Mouse (Mus musculus) embryonic fibroblast, embryonic 13.5 days (primary cell): Measurements from ENCODE around the gene Pdgfb. TPM values are rescaled to one million over a fixed set of nuclear protein-coding genes. Genes with fewer than 3 reads are reported as not detected.

Experiments used
- H3K27ac ChIP-seq: 2 replicates; pipeline ENCODE4 v1.5.1; 2012; ENCODE audit warnings: low read length, control low read depth, inconsistent platforms; ENCODE audit not compliant: insufficient read depth
- H3K4me1 ChIP-seq: 2 replicates; pipeline ENCODE4 v1.6.1; 2011; ENCODE audit warnings: low read length; ENCODE audit not compliant: control insufficient read depth, insufficient read depth
- H3K4me3 ChIP-seq: 2 replicates; pipeline ENCODE4 v1.5.1; 2011; ENCODE audit warnings: mild to moderate bottlenecking, control low read depth, low read length; ENCODE audit not compliant: insufficient read depth
- CTCF ChIP-seq: IDR thresholded peaks from 2 replicates; pipeline ENCODE4 v1.5.1; 2011; ENCODE audit warnings: mild to moderate bottlenecking, control low read depth, low read length, moderate library complexity, borderline replicate concordance; ENCODE audit not compliant: insufficient read depth
- POLR2A ChIP-seq: IDR thresholded peaks from 2 replicates; pipeline ENCODE4 v1.6.1; 2011; ENCODE audit warnings: low read depth, mild to moderate bottlenecking, control low read depth, low read length, moderate library complexity
- polyA plus RNA-seq: library from polyadenylated mRNA; stranded (reverse); fragments of >200 nt; gene quantifications from 2 replicates; pipeline ENCODE4 v1.2.4, GENCODE M21; 2011; ENCODE audit warnings: low read depth; ENCODE audit not compliant: missing spikeins, insufficient read length

The Pdgfb gene
- polyA plus RNA-seq, 1 experiment = 1.0 TPM

- H3K4me3 ChIP-seq = no peak overlapping the region
- peak overlapping the region; percentile 51 for H3K27ac ChIP-seq
- peaks cover 18% of the 10 kb centered on the region for H3K4me1 ChIP-seq
- TF ChIP-seq CTCF (no peak), POLR2A (peak; percentile 36; the same call in 1 of the 2 replicates)
These were observed 9.8 kb upstream of the Pdgfb start for GRCm38 (mm10) chr15:80024331-80025313.

GRCm38 (mm10) chr15:80020516-80020915, 5.7 kb upstream of the Pdgfb start:
- TF ChIP-seq POLR2A (no peak), CTCF (no peak)
- Histone ChIP-seq H3K4me1 (peaks cover 9% of the 10 kb centered on the region), H3K27ac (no peak overlapping the region), H3K4me3 (no peak overlapping the region)

GRCm38 (mm10) chr15:80019625-80020024, 4.8 kb upstream of the Pdgfb start:
- no peak overlapping the region for H3K4me3 ChIP-seq
- TF ChIP-seq POLR2A (no peak), CTCF (no peak)
- no peak overlapping the region for H3K27ac ChIP-seq
- H3K4me1 ChIP-seq = peaks cover 3% of the 10 kb centered on the region; the same call in 1 of the 2 replicates

- no peak for TF ChIP-seq POLR2A
- no peak for TF ChIP-seq CTCF
- H3K27ac ChIP-seq = no peak overlapping the region
- H3K4me1 ChIP-seq = no peaks in the 10 kb centered on the region
- no peak overlapping the region for H3K4me3 ChIP-seq
These were observed 4.4 kb upstream of the Pdgfb start for GRCm38 (mm10) chr15:80019220-80019619.

- Histone ChIP-seq H3K27ac (no peak overlapping the region), H3K4me3 (no peak overlapping the region), H3K4me1 (no peaks in the 10 kb centered on the region)
- TF ChIP-seq POLR2A (no peak), CTCF (no peak)
These were observed 2.0 kb upstream of the Pdgfb start for GRCm38 (mm10) chr15:80016563-80017301.

GRCm38 (mm10) chr15:80015211-80015952, 605 bp upstream of the Pdgfb start:
- TF ChIP-seq CTCF (no peak), POLR2A (no peak)
- Histone ChIP-seq H3K4me3 (no peak overlapping the region), H3K4me1 (no peaks in the 10 kb centered on the region), H3K27ac (no peak overlapping the region)

- TF ChIP-seq POLR2A = no peak
- no peak for TF ChIP-seq CTCF
- no peaks in the 10 kb centered on the region for H3K4me1 ChIP-seq
- H3K27ac ChIP-seq = no peak overlapping the region
- peak overlapping the region; percentile 31 for H3K4me3 ChIP-seq
These were observed 801 bp downstream of the Pdgfb start for GRCm38 (mm10) chr15:80014031-80014320.

GRCm38 (mm10) chr15:80013256-80014030, 1.3 kb downstream of the Pdgfb start:
- TF ChIP-seq CTCF = no peak
- TF ChIP-seq POLR2A = no peak
- no peak overlapping the region for H3K27ac ChIP-seq
- H3K4me3 ChIP-seq = peak overlapping the region; percentile 31; the same call in 1 of the 2 replicates
- no peaks in the 10 kb centered on the region for H3K4me1 ChIP-seq

- H3K4me3 ChIP-seq = peak overlapping the region; percentile 12
- H3K4me1 ChIP-seq = no peaks in the 10 kb centered on the region
- no peak overlapping the region for H3K27ac ChIP-seq
- TF ChIP-seq CTCF (no peak), POLR2A (no peak)
These were observed 2.1 kb downstream of the Pdgfb start for GRCm38 (mm10) chr15:80012527-80013201.
